Mouse (Mus musculus) cerebellum, adult 9-11 months (tissue): Measurements from ENCODE around the gene Nudt22.

ENCODE experiments used
- DNase-seq: peaks from one replicate; pipeline ENCODE4 v3.0.0; 2022

Nudt22 gene

DNA sequence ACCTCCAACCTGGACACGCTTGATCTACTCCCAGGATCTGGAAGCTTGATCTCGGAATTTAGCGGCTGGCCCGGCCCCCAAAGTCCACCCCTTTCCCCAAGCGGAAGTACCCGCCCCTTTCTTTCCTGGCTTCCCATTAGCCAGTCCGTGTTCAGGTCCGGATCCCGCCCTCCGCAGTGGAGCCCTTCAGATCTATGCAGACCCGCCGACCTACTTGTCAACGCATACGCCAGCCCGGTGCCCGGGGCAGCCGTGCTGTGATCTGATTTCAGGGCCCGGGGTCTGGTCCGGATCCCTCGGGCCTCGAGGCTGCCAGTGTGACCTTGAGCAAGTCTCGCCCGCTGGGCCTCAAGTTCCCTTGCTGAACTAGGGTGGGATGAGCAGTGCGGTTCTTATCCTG is at the start of gene Nudt22, which contains the start of gene Trpt1:
Gene Nudt22, minus strand, starts transcription at position 112 of the 400 bp plus-strand sequence.
Gene Trpt1, plus strand, starts transcription at position 126 of the 400 bp plus-strand sequence.
- DNase-seq: peak; percentile 92

DNA sequence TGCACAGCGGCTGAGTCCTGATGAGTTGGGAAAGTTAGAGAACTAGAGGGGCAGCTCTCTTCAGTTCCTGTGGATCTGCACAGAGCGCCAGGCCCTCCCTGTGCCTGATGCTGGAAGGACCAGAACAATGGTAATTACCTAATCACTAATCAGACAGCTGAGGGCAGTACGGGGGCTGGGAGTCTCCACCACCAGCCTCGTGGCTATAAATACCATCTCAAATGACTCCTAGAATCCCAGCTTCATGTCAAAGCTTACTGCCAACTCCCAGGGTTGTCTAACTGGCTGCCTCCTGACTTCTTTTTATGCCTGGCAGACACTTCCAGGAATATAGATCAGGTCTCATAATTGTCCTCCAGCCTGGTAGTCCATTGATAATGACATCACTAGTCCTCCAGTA is 48.8 kb upstream of the Nudt22 start:
- DNase-seq: no peak

DNA sequence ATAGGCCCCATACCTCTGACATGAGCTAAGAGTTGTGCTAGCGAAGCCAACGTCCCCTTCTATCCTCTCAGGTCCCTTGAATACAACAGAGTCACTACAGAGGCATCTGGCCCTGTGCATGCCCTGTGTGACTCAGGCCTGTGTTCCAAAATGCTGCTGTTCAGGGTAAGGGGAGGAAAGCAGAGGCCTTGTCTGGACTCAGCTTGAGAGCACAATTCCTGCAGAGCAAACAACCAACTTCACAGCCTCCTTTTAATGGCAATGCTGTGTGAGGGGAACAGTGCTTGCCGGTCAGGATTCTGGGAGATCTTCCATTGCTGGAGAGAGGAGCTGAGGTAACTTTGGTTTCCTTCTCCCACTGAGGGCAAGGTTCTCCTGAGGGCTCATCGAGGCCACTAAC is 48.4 kb upstream of the Nudt22 start:
- no peak for DNase-seq

DNA sequence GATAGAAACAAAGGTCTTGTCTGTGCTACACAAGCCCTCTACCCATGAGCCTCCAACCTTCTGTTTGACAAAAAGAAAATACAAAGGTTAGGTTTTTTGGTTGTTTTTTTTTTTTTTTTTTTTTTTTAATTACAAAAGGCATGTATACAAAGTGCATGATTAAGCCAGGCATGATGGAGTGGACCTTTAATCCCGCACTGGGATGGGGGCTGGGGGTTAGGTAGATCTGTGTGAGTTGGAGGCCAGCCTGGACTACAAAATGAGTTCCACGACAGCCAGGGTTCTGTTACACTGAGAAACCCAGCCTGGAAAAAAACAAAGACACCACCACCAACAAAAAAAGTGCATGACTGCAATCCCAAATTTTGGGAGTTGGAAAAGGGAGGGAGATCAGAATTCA is 45.3 kb upstream of the Nudt22 start:
- DNase-seq: peak; percentile 55

DNA sequence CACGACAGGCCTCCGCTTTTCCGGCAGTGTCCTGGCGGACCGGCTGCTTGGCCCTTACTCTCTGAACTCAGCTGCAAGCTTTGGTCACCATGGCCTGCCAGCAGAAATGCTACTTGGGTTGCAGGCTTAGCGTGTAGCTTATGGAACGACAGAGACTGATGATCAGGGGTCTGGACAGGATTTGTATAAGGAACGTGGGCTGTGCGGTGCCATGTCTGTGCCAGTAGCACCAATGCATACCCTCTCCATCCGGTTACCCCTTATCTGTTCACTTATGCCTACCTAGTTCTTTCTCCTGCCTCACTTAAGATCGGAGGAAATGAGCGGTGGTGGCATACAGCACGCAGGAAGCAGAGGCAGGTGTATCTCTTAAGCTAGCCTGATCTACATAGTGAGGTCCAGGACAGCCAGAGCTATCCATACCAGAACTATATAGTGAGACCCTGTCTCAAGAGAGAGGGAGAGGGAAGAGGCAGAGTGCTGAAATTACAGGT is 44.8 kb upstream of the Nudt22 start:
- DNase-seq: no peak

DNA sequence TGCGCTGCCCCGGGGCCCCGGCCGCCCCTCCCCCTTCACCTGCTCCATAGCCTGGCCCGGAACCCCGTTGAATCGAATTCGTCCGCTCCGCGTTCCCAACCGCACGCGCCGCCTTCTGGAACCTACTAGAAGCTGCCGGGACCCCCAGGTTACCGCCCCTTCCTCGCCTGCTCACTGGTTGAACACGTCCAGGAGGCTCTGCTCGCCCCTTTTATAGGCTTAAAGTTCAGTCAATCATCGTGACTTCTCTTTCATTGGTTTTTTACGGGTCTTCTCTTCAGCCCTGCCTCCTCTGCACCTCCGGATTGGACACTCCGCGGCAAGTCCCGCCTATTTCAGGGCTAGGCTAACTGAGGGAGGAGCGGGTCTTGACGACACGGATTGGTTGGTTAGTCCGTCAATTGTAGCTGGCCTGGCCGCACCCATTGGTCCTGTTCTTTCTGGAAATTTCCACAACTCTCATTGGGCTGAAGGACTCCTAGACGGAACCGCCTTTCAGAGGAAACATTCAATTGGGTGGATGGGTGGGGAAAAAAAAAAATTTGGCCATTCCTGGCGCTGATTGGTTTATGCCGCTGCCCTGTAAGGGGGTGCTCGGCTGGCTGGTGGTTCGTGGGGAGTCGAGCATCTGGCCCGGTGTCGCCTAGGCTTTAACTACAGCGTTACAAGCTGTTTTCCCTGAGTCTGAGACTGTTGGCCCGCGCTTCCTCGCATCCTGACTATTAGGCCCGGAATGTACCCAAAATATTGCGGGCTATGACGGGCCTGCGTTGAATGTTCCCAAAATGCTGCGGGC is 44.1 kb upstream of the Nudt22 start, which contains the start of gene Stip1:
Gene Stip1, minus strand, starts transcription at position 127 of the 796 bp plus-strand sequence.
- DNase-seq: peak; percentile 100

DNA sequence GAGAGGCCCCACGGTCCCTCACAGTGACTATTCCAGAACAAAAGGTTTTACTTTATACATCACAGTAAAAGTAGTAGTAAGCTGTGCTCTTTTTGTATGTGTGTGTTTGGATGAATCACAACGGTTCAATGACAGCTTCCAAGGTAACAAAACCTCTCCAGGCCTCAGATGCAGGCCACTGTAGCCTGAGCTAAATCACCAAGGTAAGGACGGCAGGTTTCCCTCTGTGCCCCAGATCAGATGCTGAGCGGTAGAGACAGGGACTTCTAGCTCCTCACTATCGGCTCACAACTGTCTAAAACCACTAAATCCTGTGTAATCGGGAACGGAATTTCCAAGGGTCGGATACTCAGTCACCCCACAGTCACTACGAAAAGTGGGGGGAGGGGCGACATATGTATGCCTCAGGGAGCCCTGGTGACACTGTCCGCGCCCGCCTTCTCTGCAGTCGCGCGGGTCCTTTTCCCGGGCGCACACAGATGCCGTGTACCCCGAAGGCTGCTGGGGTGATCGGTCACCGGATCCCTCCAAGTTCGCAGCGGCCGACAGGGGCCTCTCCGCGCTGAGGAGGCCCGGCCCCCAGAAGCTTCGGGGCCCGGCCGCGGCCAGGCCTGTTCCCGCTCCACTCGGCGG is 43.3 kb upstream of the Nudt22 start:
- peak; percentile 78 for DNase-seq

DNA sequence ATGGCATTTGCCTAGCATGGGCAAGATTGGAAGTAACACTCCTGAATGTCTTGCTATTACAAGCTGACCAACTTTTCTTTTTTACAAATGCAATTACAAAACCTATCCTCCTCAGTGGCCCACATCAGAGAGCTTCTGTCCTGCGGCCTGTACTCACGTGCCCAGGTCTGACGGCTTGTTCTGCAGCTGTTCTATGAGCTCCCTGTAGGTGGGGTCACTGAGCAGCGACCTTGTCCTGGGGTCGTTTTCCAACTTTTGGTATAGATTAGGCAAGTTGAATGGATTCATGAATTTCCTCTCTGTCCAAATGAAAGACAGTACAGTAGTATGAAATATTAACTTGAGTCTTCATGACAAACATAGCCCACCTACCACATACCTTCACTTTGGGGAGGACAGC is 38.1 kb upstream of the Nudt22 start:
- no peak for DNase-seq

DNA sequence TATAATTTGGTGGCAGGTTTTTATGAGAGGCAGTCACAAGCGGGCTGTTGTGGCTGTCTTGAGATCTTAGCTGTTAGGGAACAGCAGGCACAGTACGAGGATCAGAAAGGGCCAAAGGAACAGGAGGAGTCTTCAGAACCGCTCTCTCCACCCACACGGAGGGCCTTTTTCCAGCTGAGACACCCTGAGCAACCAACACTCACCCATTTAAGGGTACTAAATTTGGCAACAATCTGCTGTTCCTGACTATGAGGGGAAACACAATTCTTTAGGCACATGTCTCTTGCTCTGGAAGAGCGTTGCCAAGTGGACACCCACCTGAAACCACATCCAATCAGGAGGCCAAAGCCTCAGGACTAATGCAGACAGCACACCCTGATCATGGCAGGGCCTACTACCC is 33.6 kb upstream of the Nudt22 start:
- DNase-seq: no peak

DNA sequence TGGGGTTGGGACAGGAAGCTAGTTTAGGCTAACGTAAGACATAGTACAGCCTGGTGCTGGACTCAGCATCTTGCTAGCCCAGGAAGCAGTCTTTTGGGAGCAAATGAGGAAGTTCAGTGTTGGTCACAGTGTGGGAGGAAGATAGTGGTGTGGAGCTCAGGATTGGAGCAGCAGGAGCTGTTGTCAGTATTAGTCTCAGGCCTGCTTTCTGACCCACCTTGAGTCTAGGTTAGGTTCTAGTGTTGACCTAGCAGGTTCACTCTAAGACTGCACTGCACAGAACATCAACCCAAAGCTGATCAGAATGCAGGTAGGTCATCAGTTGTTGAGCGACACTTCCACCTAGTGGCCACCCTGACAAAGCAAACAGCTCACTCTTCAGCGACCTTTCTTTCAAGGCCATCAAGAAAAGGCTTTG is 24.3 kb upstream of the Nudt22 start:
- peak; percentile 58 for DNase-seq

DNA sequence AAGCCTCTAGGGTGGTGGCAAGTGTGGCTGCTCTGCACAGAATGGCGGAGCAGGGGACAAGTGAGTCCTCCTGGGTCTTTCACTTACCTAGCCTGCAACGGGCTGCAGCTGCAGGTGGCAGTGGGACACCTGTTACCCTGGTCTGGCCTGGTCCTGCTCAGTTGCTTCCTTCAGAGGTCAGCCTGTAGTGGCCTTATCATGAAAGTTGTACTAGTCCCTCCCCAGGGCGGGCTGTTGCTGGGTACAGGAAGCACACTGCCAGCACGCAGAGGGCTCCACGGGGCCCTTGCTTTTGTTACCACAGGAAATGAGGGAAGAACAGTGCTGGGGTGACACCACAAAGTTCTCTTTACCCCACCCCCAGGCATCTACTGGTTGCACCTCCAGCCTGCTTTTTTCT is 23.3 kb upstream of the Nudt22 start, which contains the start of gene Fermt3:
Gene Fermt3, minus strand, starts transcription at position 279 of the 400 bp plus-strand sequence.
- no peak for DNase-seq

DNA sequence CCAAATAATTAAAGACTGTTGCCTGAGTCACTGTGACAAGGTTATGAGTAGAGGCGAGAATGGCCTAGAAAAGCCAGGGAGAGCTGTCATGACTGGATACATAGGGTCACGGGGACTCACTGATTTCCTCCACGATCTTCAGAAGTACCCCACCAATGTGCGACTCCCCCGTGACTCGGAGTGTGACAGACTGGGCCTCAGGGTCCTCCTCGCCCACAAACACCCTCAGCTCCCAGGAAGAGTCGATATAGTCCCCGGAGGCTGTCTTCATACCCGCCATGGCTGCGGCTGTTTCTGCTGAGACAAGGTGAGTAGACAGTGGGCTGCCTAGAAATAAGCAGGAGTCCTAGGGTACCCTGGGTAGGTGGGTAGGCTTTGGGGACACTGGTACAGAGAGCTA is 22.6 kb upstream of the Nudt22 start:
- no peak for DNase-seq

DNA sequence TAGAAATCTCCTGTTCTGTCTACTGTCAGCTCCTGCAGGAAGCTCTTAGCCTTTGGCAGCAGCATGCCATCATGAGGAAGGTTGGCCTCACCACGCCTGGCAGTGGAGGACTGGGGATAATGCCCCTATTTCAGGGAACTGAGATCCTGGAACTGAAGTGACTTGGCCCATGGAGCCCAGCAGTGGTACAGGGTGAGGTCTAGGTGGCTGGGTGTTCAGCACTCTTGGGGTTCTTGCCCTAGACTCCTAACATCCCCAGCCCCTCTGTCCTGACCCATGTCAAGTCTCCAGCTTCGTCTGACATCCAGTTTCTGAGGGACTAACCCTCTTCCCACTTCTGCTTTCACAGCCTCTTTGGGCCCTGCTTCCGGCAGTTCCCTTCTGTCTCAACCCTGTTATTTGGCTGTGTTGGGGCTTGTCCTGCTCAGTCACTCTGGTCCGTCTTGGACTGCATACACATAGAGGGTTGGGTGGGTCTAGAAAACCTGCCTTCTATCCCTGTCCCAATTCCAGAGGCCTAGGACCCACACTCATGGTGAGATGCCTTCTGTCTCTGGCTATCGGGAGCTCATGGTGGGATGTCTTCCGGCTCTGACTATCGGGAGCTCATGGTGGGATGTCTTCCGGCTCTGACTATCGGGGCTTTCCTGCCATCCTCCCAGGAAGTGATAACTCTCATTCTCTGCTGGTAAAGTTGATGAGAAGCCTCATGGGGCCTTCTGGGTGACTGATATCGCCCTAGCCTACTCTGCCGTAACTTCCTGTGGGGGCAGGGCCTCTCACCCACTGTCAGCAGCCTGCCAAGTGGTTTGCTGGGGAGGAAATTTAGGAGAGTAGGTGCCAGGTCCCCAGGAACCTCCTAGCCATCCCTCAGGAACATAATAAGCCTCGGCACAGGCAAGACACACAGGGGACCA is 21.9 kb upstream of the Nudt22 start:
- DNase-seq: no peak

DNA sequence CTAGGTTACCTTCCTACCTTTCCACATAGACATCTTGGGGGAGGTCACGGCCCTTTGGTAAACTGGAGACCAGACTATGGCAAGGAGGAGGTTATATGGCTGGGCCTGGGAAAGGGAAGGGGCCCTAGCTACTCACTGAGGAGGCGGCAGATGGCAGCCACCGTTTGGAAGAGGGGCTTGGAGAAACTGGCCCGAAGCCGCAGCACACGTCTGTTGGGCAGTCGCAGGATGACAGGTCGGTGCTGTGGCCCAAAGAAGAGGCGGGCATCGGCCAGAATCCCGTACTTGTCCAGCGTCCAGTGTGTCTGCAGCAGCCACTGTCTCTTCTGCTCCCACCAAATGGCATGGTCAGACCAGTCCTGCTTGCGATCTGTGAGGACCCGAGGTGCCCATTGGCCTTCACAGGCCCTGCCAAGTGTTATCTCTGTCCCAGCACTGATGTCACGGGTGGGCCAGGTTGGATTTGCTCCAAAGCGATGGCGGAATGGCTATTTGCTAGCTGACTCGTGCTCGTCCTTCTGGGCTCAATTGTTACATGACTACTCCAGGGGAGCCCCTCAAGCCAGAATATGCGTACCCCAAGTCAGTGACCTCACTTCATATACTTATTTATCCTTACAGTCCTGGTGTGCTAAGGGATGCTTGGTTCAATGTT is 18.7 kb upstream of the Nudt22 start:
- DNase-seq: no peak

DNA sequence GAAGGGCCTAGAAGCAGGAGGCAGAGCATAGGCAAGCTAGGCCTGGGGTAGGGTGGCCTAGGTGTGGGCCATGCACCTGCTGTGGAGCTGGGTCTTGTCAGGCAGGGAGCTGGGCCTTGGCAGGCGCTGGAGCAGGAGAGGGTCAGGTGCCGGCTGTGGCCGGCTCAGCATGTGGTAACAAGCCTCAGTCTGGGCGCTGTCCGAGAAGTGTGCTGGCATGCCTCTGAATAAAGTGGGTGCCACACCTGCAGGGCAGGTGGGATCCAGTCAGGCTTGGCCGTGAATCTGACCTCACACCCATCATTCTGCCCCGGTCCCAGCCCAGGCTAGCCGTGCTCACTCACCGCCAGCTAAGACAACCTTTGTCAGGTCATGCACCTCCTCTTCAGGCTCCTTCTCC is 18.1 kb upstream of the Nudt22 start:
- no peak for DNase-seq

DNA sequence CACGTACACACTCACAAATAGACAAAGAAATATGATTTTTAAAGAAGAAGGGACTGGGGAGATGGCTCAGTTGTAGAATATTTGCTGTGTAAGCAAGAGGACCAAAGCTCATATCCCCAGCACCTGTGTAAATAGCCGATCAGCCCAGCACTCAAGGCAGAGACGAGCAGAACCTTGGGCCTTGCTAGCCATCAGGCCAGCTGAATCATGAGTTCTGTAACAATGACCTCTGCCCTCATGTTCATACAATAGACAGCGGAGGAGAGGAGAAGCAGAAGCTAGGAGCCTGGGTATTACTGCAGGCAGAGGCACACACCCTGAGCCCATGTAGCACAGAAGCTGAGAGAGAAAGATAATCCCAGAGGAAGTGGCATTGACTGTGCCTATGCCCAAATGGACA is 16.5 kb upstream of the Nudt22 start:
- DNase-seq: no peak

DNA sequence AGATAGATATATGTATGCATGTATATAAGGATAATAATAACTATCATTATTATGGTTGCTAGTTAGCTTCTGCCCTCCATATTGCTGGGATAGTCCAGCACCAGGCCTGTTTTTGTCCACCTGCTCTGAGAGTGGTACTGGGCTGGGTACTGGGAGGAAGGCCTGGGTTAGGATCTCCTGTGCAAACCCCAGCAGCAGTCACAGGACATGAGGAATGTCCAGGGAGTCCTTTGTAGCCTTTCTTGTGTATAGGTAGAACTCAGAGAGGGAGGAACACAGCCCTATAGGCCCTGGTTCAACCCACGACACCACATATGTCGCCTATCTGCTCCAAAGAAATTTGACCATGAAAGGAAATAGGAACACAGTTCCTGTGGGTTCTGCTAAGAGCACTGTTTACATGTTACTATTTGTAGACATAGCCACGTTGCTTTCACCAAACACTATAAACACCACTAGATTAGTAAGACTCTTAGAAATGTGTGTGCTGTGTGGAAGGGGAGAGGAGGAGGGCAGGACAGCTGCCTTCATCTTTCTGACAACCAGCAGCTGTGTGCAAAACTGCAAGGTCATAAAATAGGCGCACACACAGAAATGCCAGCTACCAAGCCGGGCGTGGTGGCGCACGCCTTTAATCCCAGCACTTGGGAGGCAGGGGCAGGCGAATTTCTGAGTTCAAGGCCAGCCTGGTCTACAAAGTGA is 11.1 kb upstream of the Nudt22 start:
- DNase-seq: no peak

DNA sequence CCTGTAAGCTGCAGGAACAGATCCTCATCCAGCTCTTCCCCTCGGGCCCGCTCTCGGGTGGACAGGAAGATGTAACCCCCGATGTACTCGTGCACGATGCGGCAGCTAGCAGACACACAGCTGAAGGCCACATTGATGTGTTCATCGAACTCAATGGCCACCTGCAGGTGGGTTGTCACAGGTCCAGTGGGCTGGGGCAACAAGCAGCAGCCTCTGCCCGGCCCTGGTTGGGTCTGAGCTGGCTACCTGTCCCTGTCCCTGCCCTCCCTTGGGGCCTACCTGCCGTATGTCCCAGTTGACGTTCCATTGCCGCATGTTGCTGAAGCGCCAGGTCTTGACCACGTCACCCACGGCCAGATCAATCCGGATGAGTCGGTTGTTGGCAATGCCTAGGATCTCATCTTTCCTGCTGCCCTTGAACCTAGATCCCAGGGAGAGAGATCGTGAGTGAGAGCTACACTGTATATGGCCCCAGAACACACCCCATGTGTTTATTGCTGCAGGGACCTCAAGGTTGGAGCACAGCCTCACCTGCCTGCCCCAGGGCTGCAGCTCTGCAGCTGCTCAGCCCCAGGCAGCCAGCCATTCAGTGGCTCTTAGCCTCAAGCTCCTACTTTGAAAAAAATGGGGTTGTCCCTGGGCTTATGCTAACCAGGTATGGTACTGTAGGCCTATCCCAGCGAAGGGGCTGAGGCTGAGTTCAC is 3.6 kb upstream of the Nudt22 start:
- DNase-seq: no peak

DNA sequence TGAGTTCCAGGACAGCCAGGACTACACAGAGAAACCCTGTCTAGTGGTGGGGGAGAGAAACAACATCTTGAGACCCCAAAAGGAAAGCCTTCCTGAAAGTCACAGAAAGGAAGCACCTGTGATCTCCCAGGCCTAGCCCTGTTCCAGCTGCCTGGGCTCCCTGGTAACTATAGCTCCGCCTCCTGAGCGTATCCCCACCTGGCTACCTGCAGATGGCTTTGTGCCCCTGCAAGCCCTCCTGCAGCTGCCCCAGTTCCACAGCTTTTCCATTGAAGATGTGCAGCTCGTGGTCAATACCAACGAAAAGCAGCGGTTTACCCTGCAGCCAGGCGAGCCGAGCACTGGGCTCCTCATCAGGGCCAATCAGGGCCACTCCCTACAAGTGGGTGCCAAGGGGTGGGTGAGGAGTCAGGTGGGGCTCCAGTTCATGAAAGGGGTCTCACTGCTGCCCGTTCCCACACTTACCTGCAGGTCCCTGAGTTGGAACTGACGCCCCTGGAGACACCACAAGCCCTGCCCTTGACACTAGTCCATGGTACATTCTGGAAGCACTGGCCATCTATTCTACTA is 1.9 kb upstream of the Nudt22 start:
- DNase-seq: peak; percentile 52

DNA sequence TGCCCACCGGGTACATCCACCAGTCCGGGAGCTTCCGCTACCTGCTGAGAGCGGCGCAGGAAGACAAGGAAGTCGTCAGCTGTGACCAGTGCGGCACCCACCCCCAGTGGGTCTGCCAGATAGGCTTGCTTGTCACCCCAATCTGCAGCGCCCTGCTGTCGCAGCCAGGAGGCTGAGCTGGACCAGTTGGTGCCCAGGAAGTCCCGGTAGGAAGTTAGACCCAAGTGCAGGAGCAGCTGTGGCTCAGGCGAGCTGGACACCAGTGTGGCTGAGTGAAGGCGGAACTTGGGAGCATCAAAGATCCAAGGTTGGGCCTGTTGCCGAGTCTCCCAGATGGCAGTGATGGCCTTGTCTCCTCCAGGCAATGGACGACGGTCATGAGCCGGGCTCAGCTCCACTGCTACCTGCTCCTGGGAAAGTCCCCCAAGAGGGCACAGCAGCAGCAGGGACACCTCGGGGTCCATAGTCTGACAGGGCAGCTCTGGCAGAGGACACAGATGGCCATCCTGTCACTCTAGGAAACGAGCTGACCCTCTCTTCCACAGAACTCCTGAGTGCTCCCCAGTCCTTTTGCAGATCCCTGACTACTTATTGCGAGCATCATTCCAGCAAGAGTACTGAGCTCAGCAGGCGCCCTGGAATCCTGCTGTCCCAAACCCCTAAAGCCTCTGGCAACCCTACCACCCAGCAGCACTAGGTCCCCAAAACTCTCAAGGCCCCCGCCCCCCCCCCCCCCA is 494 bp downstream of the Nudt22 start:
- peak; percentile 76 for DNase-seq
